12 mouse cellular contexts compared by ENCODE assay signal in genomic region chrX:10422440-10422839, GRCm38 (mm10).
DNase-seq lines count a peak whose midpoint lies in the region; ATAC-seq lines count a peak whose summit lies in the region.
"Had no signal": no experiment of that assay in that cellular context is flagged by ENCODE, and none has a peak within 500 bp of the region (broad histone marks: within the 10 kb centered on the region; RNA-seq: fewer than 3 reads in every experiment).

No protein-coding gene starts in this region.

- H3K27me3 ChIP-seq in embryonic facial prominence, embryonic 14.5 days (replicated peaks; ENCODE audit: control insufficient read depth, insufficient read depth, low read length), result no peaks in the 10 kb centered on the region
- H3K27me3 ChIP-seq in embryonic facial prominence, embryonic 10.5 days (replicated peaks; ENCODE audit: low read depth, poor library complexity, severe bottlenecking), result no peaks in the 10 kb centered on the region
- H3K27me3 ChIP-seq: heart, embryonic 15.5 days; liver, embryonic 13.5 days; megakaryocyte, embryonic 14.5 days had no signal

- H3K9me3 ChIP-seq in embryonic facial prominence, embryonic 14.5 days (ENCODE audit: control insufficient read depth, low read length), result no peaks in the 10 kb centered on the region
- H3K9me3 ChIP-seq in embryonic facial prominence, embryonic 10.5 days, result no peaks in the 10 kb centered on the region
- H3K9me3 ChIP-seq: heart, embryonic 15.5 days; liver, embryonic 13.5 days had no signal

- peak; percentile 64 for DNase-seq in embryonic facial prominence, embryonic 14.5 days (ENCODE audit: low spot score)
- DNase-seq in embryonic facial prominence, embryonic 10.5 days (ENCODE audit: low spot score), result no peak
- DNase-seq in kidney, postnatal 10 days, result peak; percentile 61
- DNase-seq in kidney, postnatal 25 days, result no peak
- DNase-seq in MN1 (ENCODE audit: low spot score), result peak; percentile 83
- DNase-seq in cerebellum, postnatal 10 days, result peak; percentile 78 to 88
- no peak for DNase-seq in embryo, embryonic 9.5 days (ENCODE audit: extremely low spot score)
- no peak for DNase-seq in adrenal gland, postnatal 4 days (ENCODE audit: low spot score in 2 of 2)
- DNase-seq: liver, embryonic 13.5 days had no signal

- no peak overlapping the region for H3K4me2 ChIP-seq in embryonic facial prominence, embryonic 14.5 days (ENCODE audit: low read depth, low read length)
- H3K4me2 ChIP-seq: heart, embryonic 15.5 days; liver, embryonic 13.5 days had no signal

- H3K4me1 ChIP-seq in embryonic facial prominence, embryonic 14.5 days (ENCODE audit: control insufficient read depth, insufficient read depth, low read length), result no peaks in the 10 kb centered on the region
- H3K4me1 ChIP-seq in embryonic facial prominence, embryonic 10.5 days, result no peaks in the 10 kb centered on the region
- H3K4me1 ChIP-seq: heart, embryonic 15.5 days; liver, embryonic 13.5 days; megakaryocyte, embryonic 14.5 days had no signal

- ATAC-seq in embryonic facial prominence, embryonic 14.5 days (ENCODE audit: low read depth), result peak; percentile 50; the same call in 1 of the 2 replicates
- ATAC-seq: intestine, embryonic 16.5 days had no signal

- WGBS in embryonic facial prominence, embryonic 14.5 days, result 39% methylated on average over 2 of the region's 2 CpGs
- 55% methylated on average over 2 of the region's 2 CpGs for WGBS in embryonic facial prominence, embryonic 10.5 days

- no peak overlapping the region for H3K4me3 ChIP-seq in embryonic facial prominence, embryonic 14.5 days (ENCODE audit: low read depth, low read length)
- H3K4me3 ChIP-seq in embryonic facial prominence, embryonic 10.5 days, result no peak overlapping the region
- H3K4me3 ChIP-seq: heart, embryonic 15.5 days; liver, embryonic 13.5 days; megakaryocyte, embryonic 14.5 days had no signal

- H3K27ac ChIP-seq in embryonic facial prominence, embryonic 14.5 days (replicated peaks; ENCODE audit: low read depth, low read length), result no peak overlapping the region
- H3K27ac ChIP-seq in embryonic facial prominence, embryonic 10.5 days (replicated peaks), result no peak overlapping the region
- H3K27ac ChIP-seq: heart, embryonic 15.5 days; liver, embryonic 13.5 days had no signal

- no peaks in the 10 kb centered on the region for H3K36me3 ChIP-seq in embryonic facial prominence, embryonic 14.5 days (ENCODE audit: control insufficient read depth, insufficient read depth, low read length)
- no peaks in the 10 kb centered on the region for H3K36me3 ChIP-seq in embryonic facial prominence, embryonic 10.5 days (replicated peaks)
- H3K36me3 ChIP-seq: heart, embryonic 15.5 days; liver, embryonic 13.5 days had no signal

- no peak overlapping the region for H3K9ac ChIP-seq in embryonic facial prominence, embryonic 14.5 days (ENCODE audit: low read depth, low read length)
- H3K9ac ChIP-seq: heart, embryonic 15.5 days; liver, embryonic 13.5 days had no signal

Comparison
In these comparisons a context has a peak if more than half of its experiments do, and no peak if none do; other contexts are left out.
1. DNase-seq: peak in embryonic facial prominence, embryonic 14.5 days (single experiment), kidney, postnatal 10 days (single experiment), MN1 (single experiment) and cerebellum, postnatal 10 days (2 of 2); none in embryonic facial prominence, embryonic 10.5 days (single experiment), kidney, postnatal 25 days (0 of 2), embryo, embryonic 9.5 days (single experiment) and adrenal gland, postnatal 4 days (0 of 2).